Mouse (Mus musculus): Measurements from ENCODE around the gene Lrch3. TPM values are rescaled to one million over a fixed set of nuclear protein-coding genes. Genes with fewer than 3 reads are reported as not detected.

Gene Lrch3
- polyA plus RNA-seq, 1 experiment from 2014 or later, result 6.2 TPM

- Histone ChIP-seq H3K4me3 (replicated peaks) (peak overlapping the region; percentile 88), H3K27me3 (no peaks in the 10 kb centered on the region), H3K4me2 (peak overlapping the region; percentile 97), H3K9me3 (replicated peaks) (no peaks in the 10 kb centered on the region), H3K27ac (replicated peaks) (peak overlapping the region; percentile 81), H3K4me1 (replicated peaks) (peaks cover 45% of the 10 kb centered on the region), H3K9ac (peak overlapping the region; percentile 68), H3K36me3 (replicated peaks) (peaks cover 36% of the 10 kb centered on the region)
- peak; percentile 80 for ATAC-seq (ENCODE audit: insufficient read depth)
- under 1% methylated on average over 35 of the region's 35 CpGs for WGBS (ENCODE audit: insufficient replicate concordance)
Measured at GRCm38 (mm10) chr16:33062682-33063131, 148.8 kb downstream of the Lrch3 start.

GRCm38 (mm10) chr16:33063267-33063666 is 149.4 kb downstream of the Lrch3 start:
- Histone ChIP-seq H3K9me3 (replicated peaks) (no peaks in the 10 kb centered on the region), H3K27ac (replicated peaks) (peak overlapping the region; percentile 81), H3K9ac (peak overlapping the region; percentile 68), H3K4me1 (replicated peaks) (peaks cover 40% of the 10 kb centered on the region), H3K4me3 (replicated peaks) (peak overlapping the region; percentile 88), H3K36me3 (replicated peaks) (peaks cover 31% of the 10 kb centered on the region), H3K27me3 (no peaks in the 10 kb centered on the region), H3K4me2 (peak overlapping the region; percentile 97)
- ATAC-seq (ENCODE audit: insufficient read depth), result no peak
- WGBS (ENCODE audit: insufficient replicate concordance), result 18% methylated on average over 7 of the region's 7 CpGs

GRCm38 (mm10) chr16:33064636-33065035 is 150.7 kb downstream of the Lrch3 start:
- no peak overlapping the region for H3K9ac ChIP-seq
- H3K27ac ChIP-seq (replicated peaks), result no peak overlapping the region
- H3K36me3 ChIP-seq (replicated peaks), result peaks cover 17% of the 10 kb centered on the region
- H3K4me2 ChIP-seq, result no peak overlapping the region
- H3K4me3 ChIP-seq (replicated peaks), result no peak overlapping the region
- H3K9me3 ChIP-seq (replicated peaks), result no peaks in the 10 kb centered on the region
- H3K27me3 ChIP-seq, result no peaks in the 10 kb centered on the region
- H3K4me1 ChIP-seq (replicated peaks), result peaks cover 26% of the 10 kb centered on the region
- WGBS (ENCODE audit: insufficient replicate concordance), result 71% methylated on average over 9 of the region's 9 CpGs
- ATAC-seq (ENCODE audit: insufficient read depth), result no peak

Other genes with a start within 250 kb of the Lrch3 start
- gene Muc4, start 178.2 kb upstream of the Lrch3 start, polyA plus RNA-seq (2015; fragmentation: Nextera tagmentation; extraction: Ambion mirVana), result 0.67 and 0.77 TPM in 2 replicates
- gene Muc20, start 116.7 kb upstream of the Lrch3 start, polyA plus RNA-seq (2015; fragmentation: Nextera tagmentation; extraction: Ambion mirVana), result 0.10 TPM in 1 of 2 replicates, not detected in the other
- gene Smbd1, start 103.6 kb upstream of the Lrch3 start, polyA plus RNA-seq (2015; fragmentation: Nextera tagmentation; extraction: Ambion mirVana), result 0.18 TPM in 1 of 2 replicates, not detected in the other
- 21.0 and 26.8 TPM in 2 replicates for gene Fyttd1, start 36.6 kb upstream of the Lrch3 start, polyA plus RNA-seq (2015; fragmentation: Nextera tagmentation; extraction: Ambion mirVana)
- 5.0 and 5.8 TPM in 2 replicates for gene Rubcn, start 36.3 kb upstream of the Lrch3 start, polyA plus RNA-seq (2015; fragmentation: Nextera tagmentation; extraction: Ambion mirVana)
- 0.73 and 0.94 TPM in 2 replicates for gene Iqcg, start 142.1 kb downstream of the Lrch3 start, polyA plus RNA-seq (2015; fragmentation: Nextera tagmentation; extraction: Ambion mirVana)
- gene Rpl35a, start 142.4 kb downstream of the Lrch3 start, polyA plus RNA-seq (2015; fragmentation: Nextera tagmentation; extraction: Ambion mirVana), result 445 and 520 TPM in 2 replicates
- 0.63 and 0.77 TPM in 2 replicates for gene Lmln, start 148.4 kb downstream of the Lrch3 start, polyA plus RNA-seq (2015; fragmentation: Nextera tagmentation; extraction: Ambion mirVana)

Measured in liver, embryonic 15.5 days (tissue).